Mouse (Mus musculus): ENCODE data around the gene Slc22a8. TPM values are rescaled to one million over a fixed set of nuclear protein-coding genes. Genes with fewer than 3 reads are reported as not detected.

The Slc22a8 gene
- polyA plus RNA-seq (2015; fragmentation: Nextera tagmentation; extraction: Ambion mirVana): 0.14 TPM in 1 of 2 replicates, not detected in the other

DNA sequence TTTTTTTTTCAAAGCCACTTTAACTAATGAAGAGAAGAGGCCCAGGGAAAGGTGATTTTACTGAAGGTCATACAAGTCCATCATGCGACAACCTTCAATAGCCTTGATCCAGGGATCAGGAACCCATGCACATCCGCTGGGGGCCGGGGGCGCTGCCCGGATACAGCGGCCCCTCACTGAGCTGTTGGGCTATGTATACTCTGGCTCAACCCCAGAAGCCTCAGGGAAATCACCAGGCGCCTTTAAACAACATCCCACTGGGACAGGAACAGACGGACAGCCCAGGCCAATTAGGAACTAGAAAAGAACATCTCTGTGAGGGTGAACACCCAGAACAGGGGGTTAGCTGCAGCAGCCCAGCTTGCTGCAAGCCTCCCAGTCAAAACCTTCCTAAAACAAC lies at the start of gene Slc22a8:
Gene Slc22a8, plus strand, starts transcription at position 301 of the 400 bp plus-strand sequence.

DNA sequence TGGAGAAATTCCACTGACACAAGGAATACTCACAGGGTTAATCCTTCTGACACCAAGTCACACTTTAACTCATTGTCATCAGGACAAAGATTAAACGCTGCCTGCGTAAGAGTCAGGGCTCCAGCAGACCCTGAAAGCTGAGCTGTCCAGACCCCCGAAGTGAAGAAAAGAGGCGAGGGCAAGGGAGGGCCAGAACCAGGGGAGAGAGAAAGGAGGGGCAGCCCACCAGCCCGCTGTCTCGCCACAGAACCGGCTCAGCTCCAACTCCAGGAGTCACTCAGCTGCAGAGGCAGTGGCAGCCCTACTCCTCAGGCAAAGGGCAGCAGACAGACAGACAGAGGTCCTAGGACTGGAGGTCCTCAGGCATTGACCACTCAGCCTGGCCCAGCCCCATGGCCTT lies 26.9 kb downstream of the Slc22a8 start, which contains the start of gene Slc22a6:
Gene Slc22a6, plus strand, starts transcription at position 136 of the 400 bp plus-strand sequence.

Other genes starting within 250 kb of the Slc22a8 start
- not detected in 2 replicates for gene Slc22a30, start 186.1 kb upstream of the Slc22a8 start, polyA plus RNA-seq (2015; fragmentation: Nextera tagmentation; extraction: Ambion mirVana)
- gene Slc22a6, start 26.8 kb downstream of the Slc22a8 start, polyA plus RNA-seq (2015; fragmentation: Nextera tagmentation; extraction: Ambion mirVana): not detected in 2 replicates
- 0.10 TPM in 1 of 2 replicates, not detected in the other for gene Chrm1, start 72.5 kb downstream of the Slc22a8 start, polyA plus RNA-seq (2015; fragmentation: Nextera tagmentation; extraction: Ambion mirVana)
- 101 and 102 TPM in 2 replicates for gene Slc3a2, start 132.1 kb downstream of the Slc22a8 start, polyA plus RNA-seq (2015; fragmentation: Nextera tagmentation; extraction: Ambion mirVana)
- gene Wdr74, start 144.6 kb downstream of the Slc22a8 start, polyA plus RNA-seq (2015; fragmentation: Nextera tagmentation; extraction: Ambion mirVana): 64.9 and 68.8 TPM in 2 replicates
- 0.65 and 0.69 TPM in 2 replicates for gene 1700092M07Rik, start 149.5 kb downstream of the Slc22a8 start, polyA plus RNA-seq (2015; fragmentation: Nextera tagmentation; extraction: Ambion mirVana)
- gene Stx5a, start 150.2 kb downstream of the Slc22a8 start, polyA plus RNA-seq (2015; fragmentation: Nextera tagmentation; extraction: Ambion mirVana): 56.9 and 66.5 TPM in 2 replicates
- gene Nxf1, start 165.8 kb downstream of the Slc22a8 start, polyA plus RNA-seq (2015; fragmentation: Nextera tagmentation; extraction: Ambion mirVana): 95.6 and 109 TPM in 2 replicates
- 79.4 and 82.5 TPM in 2 replicates for gene Tmem223, start 179.7 kb downstream of the Slc22a8 start, polyA plus RNA-seq (2015; fragmentation: Nextera tagmentation; extraction: Ambion mirVana)
- 134 and 140 TPM in 2 replicates for gene Tmem179b, start 183.2 kb downstream of the Slc22a8 start, polyA plus RNA-seq (2015; fragmentation: Nextera tagmentation; extraction: Ambion mirVana)
- gene Taf6l, start 195.2 kb downstream of the Slc22a8 start, polyA plus RNA-seq (2015; fragmentation: Nextera tagmentation; extraction: Ambion mirVana): 13.4 and 15.6 TPM in 2 replicates
- 103 and 108 TPM in 2 replicates for gene Polr2g, start 207.3 kb downstream of the Slc22a8 start, polyA plus RNA-seq (2015; fragmentation: Nextera tagmentation; extraction: Ambion mirVana)
- 1.5 and 1.9 TPM in 2 replicates for gene Zbtb3, start 211.3 kb downstream of the Slc22a8 start, polyA plus RNA-seq (2015; fragmentation: Nextera tagmentation; extraction: Ambion mirVana)
- 29.3 and 32.7 TPM in 2 replicates for gene Ttc9c, start 228.1 kb downstream of the Slc22a8 start, polyA plus RNA-seq (2015; fragmentation: Nextera tagmentation; extraction: Ambion mirVana)
- gene Hnrnpul2, start 228.8 kb downstream of the Slc22a8 start, polyA plus RNA-seq (2015; fragmentation: Nextera tagmentation; extraction: Ambion mirVana): 5.6 and 5.7 TPM in 2 replicates
- not detected in 2 replicates for gene AC129217.1, start 238.5 kb downstream of the Slc22a8 start, polyA plus RNA-seq (2015; fragmentation: Nextera tagmentation; extraction: Ambion mirVana)
- gene Bscl2, start 246.2 kb downstream of the Slc22a8 start, polyA plus RNA-seq (2015; fragmentation: Nextera tagmentation; extraction: Ambion mirVana): 40.2 and 40.8 TPM in 2 replicates
- gene Gng3, start 247.9 kb downstream of the Slc22a8 start, polyA plus RNA-seq (2015; fragmentation: Nextera tagmentation; extraction: Ambion mirVana): 0.48 and 0.53 TPM in 2 replicates

All from spleen, postnatal 0 days (tissue).